Mouse (Mus musculus) A20 (cell line): ENCODE data around the gene Rgs7bp.
A peak's percentile ranks its signal among the peaks of the same experiment; 100 is the strongest.
"Not testable (repeated sequence)": the region's sequence is repeated elsewhere in the genome, so short reads cannot be mapped to it uniquely, and the experiment has no call there.

Experiments used
- DNase-seq: peaks from one replicate; pipeline ENCODE4 v3.0.0-alpha.2; 2011; ENCODE audit warnings: low read depth, low spot score

The Rgs7bp gene

DNA sequence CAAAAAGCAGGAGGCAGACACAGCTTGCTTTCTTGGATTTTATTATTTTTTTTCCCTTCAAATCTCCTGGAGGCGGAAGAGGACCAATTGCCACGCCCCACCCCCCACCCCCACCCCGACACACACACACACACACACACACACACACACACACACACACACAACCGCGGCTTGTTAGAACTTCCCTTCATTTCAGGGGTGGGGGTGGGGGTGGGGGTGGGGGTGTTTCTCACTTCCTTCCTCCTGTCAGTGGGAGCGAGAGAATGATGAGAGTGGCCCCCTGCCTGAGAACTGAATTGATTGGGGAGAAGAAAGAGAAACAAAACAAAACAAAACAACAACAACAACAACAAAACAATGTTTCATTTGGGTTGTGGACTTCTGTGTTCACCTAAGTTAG, 117.0 kb downstream of the Rgs7bp start:
- DNase-seq: no peak

DNA sequence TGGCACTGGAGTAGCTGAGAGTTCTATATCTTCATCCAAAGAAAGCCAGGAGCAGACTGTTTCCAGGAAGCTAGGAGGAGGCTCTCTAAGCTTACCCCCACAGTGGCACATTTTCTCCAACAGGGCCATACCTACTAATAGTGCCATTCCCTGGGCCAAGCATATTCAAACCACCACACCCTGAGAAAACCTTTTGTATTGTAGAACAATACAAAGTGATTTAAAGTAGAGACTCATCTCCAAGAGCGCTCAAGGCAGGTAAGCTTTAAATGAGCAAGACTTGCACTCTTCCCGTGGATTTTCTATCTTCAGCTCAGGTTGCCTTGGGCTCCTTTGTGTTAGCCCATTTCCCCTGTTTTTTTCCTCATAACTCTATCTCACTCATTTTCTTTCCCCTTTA, 118.1 kb downstream of the Rgs7bp start:
- no peak for DNase-seq

- DNase-seq: peak; percentile 25
These were observed 122.8 kb downstream of the Rgs7bp start for GRCm38 (mm10) chr13:104931635-104932532.

GRCm38 (mm10) chr13:104930814-104931213, 123.9 kb downstream of the Rgs7bp start:
- no peak for DNase-seq

DNA sequence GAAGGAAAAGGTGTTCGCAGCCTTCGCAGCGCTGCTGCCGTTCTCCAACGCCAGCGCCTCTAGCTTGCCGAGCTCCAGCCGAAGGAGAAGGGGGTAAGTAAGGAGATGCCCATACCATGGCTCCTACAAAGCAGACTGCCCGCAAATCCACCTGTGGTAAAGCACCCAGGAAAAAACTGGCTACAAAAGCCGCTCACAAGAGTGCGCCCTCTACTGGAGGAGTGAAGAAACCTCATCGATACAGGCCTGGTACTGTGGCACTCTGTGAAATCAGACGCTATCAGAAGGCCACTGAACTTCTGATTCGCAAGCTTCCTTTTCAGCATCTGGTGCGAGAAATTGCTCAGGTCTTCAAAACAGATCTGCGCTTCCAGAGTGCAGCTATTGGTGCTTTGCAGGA, 136.1 kb downstream of the Rgs7bp start:
- peak; percentile 45 for DNase-seq

DNA sequence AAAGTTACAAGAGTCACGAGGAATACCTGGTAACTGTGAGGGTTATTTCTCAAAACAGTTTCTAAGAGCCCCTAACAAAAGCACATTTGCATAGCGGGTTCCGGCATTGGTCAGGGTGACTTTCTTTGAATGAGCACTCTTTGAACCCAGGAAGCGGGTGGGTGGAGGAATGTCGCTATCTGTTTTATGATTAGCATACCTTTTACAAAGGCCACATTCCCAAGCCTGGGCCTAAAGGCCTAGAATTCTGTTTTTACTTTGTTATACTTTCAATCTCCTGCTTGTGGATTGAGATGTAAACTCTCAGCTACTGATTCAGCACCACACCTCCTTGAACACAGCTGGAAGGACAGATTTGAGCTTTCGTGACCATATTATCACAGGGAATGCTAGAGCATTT, 138.0 kb downstream of the Rgs7bp start:
- not testable (repeated sequence) for DNase-seq

DNA sequence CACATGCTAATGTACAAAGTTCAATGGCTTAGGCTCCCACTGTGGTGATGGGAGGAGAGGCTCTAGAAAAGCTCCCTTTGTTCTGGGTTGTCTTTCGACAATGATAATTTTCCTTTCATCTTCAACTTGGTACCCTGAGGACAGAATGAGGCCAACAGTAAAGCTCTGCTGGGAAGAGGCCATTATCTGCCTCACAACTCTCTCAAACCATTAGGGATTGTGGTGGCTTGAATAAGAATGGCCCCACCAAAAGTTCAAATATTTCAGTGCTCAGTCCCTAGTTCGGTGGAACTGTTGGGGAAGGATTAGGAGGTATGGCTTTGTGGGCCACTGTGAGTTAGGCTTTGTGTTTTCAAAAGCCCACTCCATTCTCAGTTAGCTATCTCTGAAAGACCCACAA, 138.6 kb downstream of the Rgs7bp start:
- DNase-seq: no peak

DNA sequence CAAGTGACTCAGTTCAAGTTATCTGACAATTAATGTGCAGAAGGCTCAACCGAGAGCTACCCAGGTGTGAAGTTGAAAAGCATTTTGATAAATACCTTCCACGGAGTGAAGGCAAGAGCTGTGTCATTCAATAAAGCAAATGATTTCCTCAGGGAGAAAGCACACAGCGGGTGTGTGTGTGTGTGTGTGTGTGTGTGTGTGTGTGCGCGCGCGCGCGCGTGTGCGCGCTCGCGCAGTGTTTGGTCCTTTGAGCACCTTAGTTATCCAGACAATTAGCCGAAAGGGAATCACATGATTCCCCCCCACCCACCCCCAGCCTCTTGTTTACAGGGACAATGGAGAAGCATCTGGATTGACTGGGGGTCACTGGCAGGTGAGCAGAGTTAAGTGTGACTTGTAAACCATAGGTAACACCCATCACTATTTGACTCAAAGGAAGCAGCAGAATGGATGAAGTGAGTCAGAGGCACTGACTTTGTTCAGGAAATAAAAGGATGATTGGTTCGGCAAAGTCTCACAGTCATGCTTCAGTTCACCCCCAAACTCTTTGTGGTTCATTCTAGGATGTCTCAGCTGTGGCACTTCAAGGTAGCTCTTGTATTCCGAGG, 140.3 kb downstream of the Rgs7bp start:
- no peak for DNase-seq

DNA sequence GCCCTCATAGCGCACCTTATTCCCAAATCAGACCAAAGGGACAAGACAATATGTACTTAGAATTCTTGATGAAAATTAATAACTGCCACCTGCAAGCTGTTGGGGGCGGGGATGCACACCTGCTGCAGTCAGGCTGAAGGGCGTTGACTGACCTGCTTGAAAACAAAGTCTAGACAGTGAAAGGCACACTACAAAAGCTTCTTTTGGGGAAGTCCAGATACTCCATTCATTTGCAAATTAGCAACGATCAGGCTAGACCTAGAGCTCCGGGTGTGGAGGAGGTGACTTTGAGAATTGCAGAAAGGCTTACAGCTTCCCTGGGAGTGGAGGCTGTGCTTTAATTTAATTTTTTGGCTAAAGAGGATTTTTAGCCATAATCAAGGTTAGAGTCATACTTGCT, 143.1 kb downstream of the Rgs7bp start:
- DNase-seq: peak; percentile 19

DNA sequence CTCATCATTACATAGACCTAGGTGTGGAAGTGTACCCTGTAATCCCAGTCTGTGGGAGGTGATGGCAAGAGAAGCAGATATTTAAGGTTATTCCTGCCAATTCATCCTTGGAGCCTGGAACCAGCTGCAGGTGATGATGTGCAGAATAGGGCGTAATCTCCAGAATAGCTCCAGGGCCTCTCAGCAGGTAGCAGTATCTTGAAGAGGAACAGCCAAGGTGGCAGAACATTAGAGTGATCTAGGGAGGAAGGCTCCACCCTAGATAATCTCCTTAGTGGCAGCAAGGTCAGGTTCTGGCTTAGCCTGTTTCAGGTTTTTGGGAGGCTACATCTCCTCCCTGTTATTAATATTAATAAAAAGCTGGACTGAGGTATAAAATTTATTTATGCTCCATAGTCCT, 143.7 kb downstream of the Rgs7bp start:
- not testable (repeated sequence) for DNase-seq

DNA sequence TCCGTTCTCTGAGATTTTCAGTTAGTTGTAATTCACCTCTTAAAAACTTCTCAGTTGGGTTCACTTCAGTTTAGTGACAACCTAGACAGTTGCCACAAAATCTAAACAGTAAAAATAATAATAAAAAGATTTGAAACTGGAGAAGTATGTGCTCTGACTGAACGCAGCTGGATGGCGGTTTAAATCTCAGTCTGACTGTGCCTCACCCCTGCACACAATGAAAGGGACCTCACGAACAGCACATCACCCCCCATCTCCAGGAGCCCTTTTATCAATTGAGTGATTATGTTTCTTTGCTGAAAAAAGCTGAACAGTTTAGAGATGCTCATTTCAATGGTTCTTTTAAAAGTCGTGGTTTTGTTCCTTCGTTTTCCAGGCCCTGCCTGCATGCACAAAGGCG, 146.0 kb downstream of the Rgs7bp start:
- no peak for DNase-seq
